Mouse (Mus musculus): Measurements from ENCODE around the gene Tubb4b. TPM values are rescaled to one million over a fixed set of nuclear protein-coding genes. Genes with fewer than 3 reads are reported as not detected.
A peak's percentile ranks its signal among the peaks of the same experiment; 100 is the strongest.

Tubb4b gene
- polyA plus RNA-seq, 1 experiment, result 209 TPM

GRCm38 (mm10) chr2:25195211-25196156 lies 29.0 kb downstream of the Tubb4b start:
- Histone ChIP-seq H3K27ac (ENCODE audit: insufficient read depth, low read length) (peak overlapping the region; percentile 53; the same call in 1 of the 2 replicates), H3K4me1 (ENCODE audit: control insufficient read depth, insufficient read depth, low read length) (peaks cover 18% of the 10 kb centered on the region), H3K4me3 (ENCODE audit: insufficient read depth, low read length) (peak overlapping the region; percentile 42)
- TF ChIP-seq CTCF (IDR thresholded peaks at IDR 0.05; ENCODE audit: borderline replicate concordance, insufficient read depth, low read length) (no peak), POLR2A (IDR thresholded peaks at IDR 0.05; ENCODE audit: low read depth, low read length) (0 out of 2 replicates have a peak, but pooled peaks have one; percentile 27)

GRCm38 (mm10) chr2:25194486-25195171 lies 29.9 kb downstream of the Tubb4b start:
- peaks cover 18% of the 10 kb centered on the region for H3K4me1 ChIP-seq (ENCODE audit: control insufficient read depth, insufficient read depth, low read length)
- no peak overlapping the region for H3K4me3 ChIP-seq (ENCODE audit: insufficient read depth, low read length)
- no peak overlapping the region for H3K27ac ChIP-seq (ENCODE audit: insufficient read depth, low read length)
- TF ChIP-seq POLR2A (IDR thresholded peaks at IDR 0.05; ENCODE audit: low read depth, low read length) (no peak), CTCF (IDR thresholded peaks at IDR 0.05; ENCODE audit: borderline replicate concordance, insufficient read depth, low read length) (no peak)

GRCm38 (mm10) chr2:25194006-25194405 lies 30.5 kb downstream of the Tubb4b start:
- H3K27ac ChIP-seq (ENCODE audit: insufficient read depth, low read length), result no peak overlapping the region

GRCm38 (mm10) chr2:25193330-25193770 lies 31.2 kb downstream of the Tubb4b start:
- TF ChIP-seq POLR2A (IDR thresholded peaks at IDR 0.05; ENCODE audit: low read depth, low read length) (0 out of 2 replicates have a peak, but pooled peaks have one; percentile 13), CTCF (IDR thresholded peaks at IDR 0.05; ENCODE audit: borderline replicate concordance, insufficient read depth, low read length) (peak; percentile 92)
- Histone ChIP-seq H3K27ac (ENCODE audit: insufficient read depth, low read length) (no peak overlapping the region), H3K4me1 (ENCODE audit: control insufficient read depth, insufficient read depth, low read length) (peaks cover 13% of the 10 kb centered on the region; the same call in 1 of the 2 replicates), H3K4me3 (ENCODE audit: insufficient read depth, low read length) (no peak overlapping the region)

More at GRCm38 (mm10) chr2:25194006-25194405, 30.5 kb downstream of the Tubb4b start:
- Histone ChIP-seq H3K4me1 (ENCODE audit: control insufficient read depth, insufficient read depth, low read length) (peaks cover 15% of the 10 kb centered on the region), H3K4me3 (ENCODE audit: insufficient read depth, low read length) (no peak overlapping the region)
- TF ChIP-seq CTCF (IDR thresholded peaks at IDR 0.05; ENCODE audit: borderline replicate concordance, insufficient read depth, low read length) (no peak), POLR2A (IDR thresholded peaks at IDR 0.05; ENCODE audit: low read depth, low read length) (no peak)

- no peak overlapping the region for H3K27ac ChIP-seq (ENCODE audit: insufficient read depth, low read length)
- H3K4me3 ChIP-seq (ENCODE audit: insufficient read depth, low read length), result no peak overlapping the region
- TF ChIP-seq POLR2A (IDR thresholded peaks at IDR 0.05; ENCODE audit: low read depth, low read length), result no peak
- no peak for TF ChIP-seq CTCF (IDR thresholded peaks at IDR 0.05; ENCODE audit: borderline replicate concordance, insufficient read depth, low read length)
- no peaks in the 10 kb centered on the region for H3K4me1 ChIP-seq (ENCODE audit: control insufficient read depth, insufficient read depth, low read length)
These were observed 36.7 kb downstream of the Tubb4b start for GRCm38 (mm10) chr2:25187841-25188240.

- H3K4me3 ChIP-seq (ENCODE audit: insufficient read depth, low read length), result no peak overlapping the region
- H3K27ac ChIP-seq (ENCODE audit: insufficient read depth, low read length), result no peak overlapping the region
- H3K4me1 ChIP-seq (ENCODE audit: control insufficient read depth, insufficient read depth, low read length), result no peaks in the 10 kb centered on the region
- TF ChIP-seq CTCF (IDR thresholded peaks at IDR 0.05; ENCODE audit: borderline replicate concordance, insufficient read depth, low read length) (no peak), POLR2A (IDR thresholded peaks at IDR 0.05; ENCODE audit: low read depth, low read length) (no peak)
These were observed 37.9 kb downstream of the Tubb4b start for GRCm38 (mm10) chr2:25186575-25186930.

- Histone ChIP-seq H3K4me1 (ENCODE audit: control insufficient read depth, insufficient read depth, low read length) (no peaks in the 10 kb centered on the region), H3K27ac (ENCODE audit: insufficient read depth, low read length) (no peak overlapping the region), H3K4me3 (ENCODE audit: insufficient read depth, low read length) (peak overlapping the region; percentile 10; the same call in 1 of the 2 replicates)
- peak; percentile 42; the same call in 1 of the 2 replicates for TF ChIP-seq CTCF (IDR thresholded peaks at IDR 0.05; ENCODE audit: borderline replicate concordance, insufficient read depth, low read length)
- no peak for TF ChIP-seq POLR2A (IDR thresholded peaks at IDR 0.05; ENCODE audit: low read depth, low read length)
These were observed 38.6 kb downstream of the Tubb4b start for GRCm38 (mm10) chr2:25185625-25186574.

- no peak for TF ChIP-seq CTCF (IDR thresholded peaks at IDR 0.05; ENCODE audit: borderline replicate concordance, insufficient read depth, low read length)
- TF ChIP-seq POLR2A (IDR thresholded peaks at IDR 0.05; ENCODE audit: low read depth, low read length), result no peak
These were observed 40.0 kb downstream of the Tubb4b start for GRCm38 (mm10) chr2:25184496-25184895.

GRCm38 (mm10) chr2:25183336-25183735 lies 41.2 kb downstream of the Tubb4b start:
- Histone ChIP-seq H3K27ac (ENCODE audit: insufficient read depth, low read length) (no peak overlapping the region), H3K4me1 (ENCODE audit: control insufficient read depth, insufficient read depth, low read length) (no peaks in the 10 kb centered on the region), H3K4me3 (ENCODE audit: insufficient read depth, low read length) (no peak overlapping the region)
- TF ChIP-seq POLR2A (IDR thresholded peaks at IDR 0.05; ENCODE audit: low read depth, low read length), result no peak
- no peak for TF ChIP-seq CTCF (IDR thresholded peaks at IDR 0.05; ENCODE audit: borderline replicate concordance, insufficient read depth, low read length)

More at GRCm38 (mm10) chr2:25184496-25184895, 40.0 kb downstream of the Tubb4b start:
- Histone ChIP-seq H3K4me3 (ENCODE audit: insufficient read depth, low read length) (no peak overlapping the region), H3K4me1 (ENCODE audit: control insufficient read depth, insufficient read depth, low read length) (no peaks in the 10 kb centered on the region), H3K27ac (ENCODE audit: insufficient read depth, low read length) (no peak overlapping the region)

Measured in embryonic fibroblast, embryonic 13.5 days (primary cell).